Mouse (Mus musculus): Measurements from ENCODE around the gene Neil1.

Neil1 gene

DNA sequence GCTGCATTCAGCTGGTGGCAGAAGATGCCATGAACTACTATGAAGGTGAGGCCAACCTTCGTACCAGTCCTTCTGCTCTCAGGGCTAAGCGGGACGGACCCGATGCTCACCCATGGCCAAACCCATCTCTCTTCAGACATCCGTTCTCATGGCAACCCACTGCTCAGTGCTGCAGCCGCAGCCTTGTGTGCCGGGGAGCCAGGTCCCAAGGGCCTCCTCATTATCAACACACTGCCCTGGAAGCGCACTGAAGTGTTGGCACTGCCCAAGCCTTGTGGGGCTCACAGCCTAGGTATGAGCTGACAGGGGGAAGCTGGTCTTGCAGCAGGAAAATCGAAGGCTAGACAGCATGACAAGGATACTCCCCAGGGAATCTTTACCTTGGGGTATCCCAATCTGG is 9.0 kb downstream of the Neil1 start:
- DNase-seq (ENCODE audit: low spot score in 2 of 2), result peak in 1 of 2 experiments; percentile 57

DNA sequence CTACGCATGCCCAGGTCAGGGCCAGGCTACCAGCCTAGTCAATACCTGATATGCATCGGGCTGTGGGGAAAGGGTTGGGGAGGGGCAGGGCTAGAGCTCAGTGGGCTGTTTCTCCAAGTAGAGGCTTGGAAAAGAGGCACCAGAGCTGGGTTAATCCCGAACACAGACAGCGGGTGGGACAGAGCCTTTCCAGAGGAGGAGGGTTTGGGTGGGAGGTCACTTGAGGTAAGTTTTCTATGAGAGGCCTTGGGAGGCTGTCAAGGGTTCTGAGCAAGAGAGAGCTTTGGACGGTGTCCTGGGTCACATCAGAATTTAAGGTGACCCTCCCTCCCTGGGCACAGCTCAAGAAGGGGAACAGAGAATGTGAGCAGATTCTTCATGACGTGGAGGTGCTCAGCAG is 9.6 kb downstream of the Neil1 start:
- peak in 1 of 2 experiments; percentile 56 for DNase-seq (ENCODE audit: low spot score in 2 of 2)

DNA sequence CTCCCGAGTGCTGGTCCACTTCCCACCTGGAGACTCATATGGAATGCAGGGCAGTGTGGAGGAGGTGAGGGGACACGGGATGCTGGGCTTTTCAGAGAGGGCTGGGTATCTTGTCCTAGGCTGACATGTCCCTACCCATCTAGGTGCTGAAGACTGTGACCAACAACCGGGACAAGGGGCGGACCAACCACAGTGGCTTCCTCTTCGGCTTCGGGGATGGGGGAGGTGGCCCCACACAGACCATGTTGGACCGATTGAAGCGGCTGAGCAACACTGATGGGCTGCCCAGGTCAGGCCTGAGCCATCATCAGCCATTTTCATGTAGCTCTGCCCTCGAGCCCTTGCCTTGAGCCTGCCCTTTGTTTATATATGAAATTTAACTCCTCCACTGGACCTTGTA is 10.3 kb downstream of the Neil1 start:
- peak in 1 of 2 experiments; percentile 56 for DNase-seq (ENCODE audit: low spot score in 2 of 2)

DNA sequence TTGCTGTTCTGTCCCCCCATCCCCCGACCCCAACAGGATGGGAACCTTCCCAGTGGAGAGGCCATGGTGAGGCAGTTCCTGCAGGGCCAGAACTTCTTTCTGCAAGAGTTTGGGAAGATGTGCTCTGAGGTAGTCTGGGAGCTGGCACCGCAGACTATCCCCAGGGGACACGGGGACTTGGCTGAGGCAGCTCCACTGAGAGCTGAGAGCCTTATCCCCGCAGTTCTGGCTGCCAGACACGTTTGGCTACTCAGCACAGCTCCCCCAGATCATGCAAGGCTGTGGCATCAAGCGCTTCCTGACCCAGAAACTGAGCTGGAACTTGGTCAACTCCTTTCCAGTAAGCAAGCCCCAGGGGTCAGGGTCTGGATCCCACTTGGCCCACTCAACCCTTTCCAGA is 10.9 kb downstream of the Neil1 start:
- no peak for DNase-seq (ENCODE audit: low spot score in 2 of 2)

DNA sequence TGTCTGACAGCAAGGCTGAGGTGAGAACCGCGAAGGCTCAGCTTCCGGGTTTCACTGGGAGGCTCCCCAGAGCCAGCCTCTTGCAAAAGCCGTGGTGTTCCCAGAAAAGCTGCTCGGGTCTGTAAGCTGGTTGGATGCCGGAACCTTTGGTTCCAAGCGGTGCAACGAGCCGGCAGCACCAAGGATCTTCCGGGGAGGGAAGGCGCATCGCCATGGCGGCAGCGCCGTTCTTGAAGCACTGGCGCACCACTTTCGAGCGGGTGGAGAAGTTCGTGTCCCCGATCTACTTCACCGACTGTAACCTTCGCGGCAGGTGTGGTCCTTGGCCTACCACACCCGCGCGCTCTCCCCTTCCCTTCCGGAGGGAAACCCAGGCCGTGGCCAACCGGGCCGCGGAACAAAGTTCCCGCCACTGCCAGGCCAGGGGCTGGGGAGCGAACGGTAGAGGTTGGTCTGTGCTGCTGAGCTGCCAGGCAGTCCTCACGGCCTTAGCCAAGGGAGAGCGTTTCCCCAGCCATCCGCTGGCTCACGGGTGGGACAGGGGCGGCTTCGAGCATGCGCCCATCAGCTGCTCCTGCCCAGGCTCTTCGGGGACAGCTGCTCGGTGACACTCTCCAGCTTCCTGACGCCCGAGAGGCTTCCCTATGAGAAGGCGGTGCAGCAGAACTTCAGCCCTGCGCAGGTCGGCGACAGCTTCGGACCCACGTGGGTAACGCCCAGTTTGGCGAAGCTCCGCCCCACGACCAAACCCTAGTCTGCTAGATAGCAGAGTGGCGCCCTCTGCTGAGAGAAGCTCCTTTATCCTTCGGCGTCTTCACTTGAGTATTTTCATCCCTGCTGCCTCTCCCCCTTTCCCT is 17.3 kb downstream of the Neil1 start, which contains the start of gene Man2c1:
TSS of gene Man2c1 (plus strand) at position 114 of the 857 bp plus-strand sequence.
- peak; percentile 94 to 96 for DNase-seq (ENCODE audit: low spot score in 2 of 2)

DNA sequence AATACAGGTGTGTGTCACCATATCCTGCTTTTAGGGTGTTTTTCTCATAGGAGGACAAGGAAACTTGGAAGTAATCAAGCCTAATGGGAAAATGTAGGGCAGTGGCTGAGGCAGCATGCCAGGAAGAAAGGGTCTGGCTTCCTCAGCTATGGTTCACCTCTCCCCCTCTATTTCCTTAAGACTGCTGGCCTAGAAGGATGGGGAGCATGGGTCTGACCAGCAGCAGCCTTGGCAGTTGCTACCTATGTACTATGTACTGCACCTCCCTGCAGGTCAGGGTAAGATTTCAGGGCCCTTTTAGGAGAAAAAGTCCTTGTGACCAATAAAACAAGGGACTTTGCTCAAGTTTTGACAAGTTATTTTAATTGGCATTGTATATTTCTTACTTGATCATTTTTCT is 18.5 kb downstream of the Neil1 start:
- no peak for DNase-seq (ENCODE audit: low spot score in 2 of 2)

DNA sequence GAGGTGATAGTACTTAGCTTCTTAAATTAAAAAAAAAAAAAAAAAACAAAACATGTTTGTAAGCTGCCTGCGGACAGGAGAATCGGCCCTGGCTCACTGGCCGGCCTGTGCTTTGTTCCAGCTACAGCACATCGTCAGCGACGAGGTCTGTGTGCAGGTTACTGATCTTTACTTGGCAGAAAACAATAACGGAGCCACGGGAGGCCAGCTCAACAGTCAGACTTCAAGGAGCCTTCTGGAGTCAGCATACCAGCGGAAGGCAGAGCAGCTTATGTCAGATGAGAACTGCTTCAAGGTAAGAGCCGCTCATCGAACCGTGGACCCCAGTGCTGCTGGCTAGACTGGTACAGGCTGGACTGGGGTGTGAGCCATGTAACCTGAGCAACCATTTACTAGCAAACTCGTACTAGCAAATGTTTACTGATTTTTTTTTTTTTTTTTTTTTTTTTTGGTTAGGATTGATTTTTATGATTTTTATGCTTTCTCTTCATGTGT is 30.8 kb downstream of the Neil1 start:
- no peak for DNase-seq (ENCODE audit: low spot score in 2 of 2)

Data from spleen, postnatal 4 days (tissue).